Mouse (Mus musculus) telencephalon, adult 2 months (tissue): ENCODE results near the gene Gm21854.
"Not testable (repeated sequence)": the region's sequence is repeated elsewhere in the genome, so short reads cannot be mapped to it uniquely, and the experiment has no call there.

Experiments used
- DNase-seq: peaks from one replicate; pipeline ENCODE4 v3.0.0-alpha.2; 2011; ENCODE audit warnings: low read depth, low spot score

The Gm21854 gene

GRCm38 (mm10) chrY:5656686-5657085 is at the start of gene Gm21854:
TSS of gene Gm21854 (plus strand) at chrY:5656986.
- not testable (repeated sequence) for DNase-seq
